ENCODE assay signal across 18 mouse cellular contexts in the genomic region with DNA sequence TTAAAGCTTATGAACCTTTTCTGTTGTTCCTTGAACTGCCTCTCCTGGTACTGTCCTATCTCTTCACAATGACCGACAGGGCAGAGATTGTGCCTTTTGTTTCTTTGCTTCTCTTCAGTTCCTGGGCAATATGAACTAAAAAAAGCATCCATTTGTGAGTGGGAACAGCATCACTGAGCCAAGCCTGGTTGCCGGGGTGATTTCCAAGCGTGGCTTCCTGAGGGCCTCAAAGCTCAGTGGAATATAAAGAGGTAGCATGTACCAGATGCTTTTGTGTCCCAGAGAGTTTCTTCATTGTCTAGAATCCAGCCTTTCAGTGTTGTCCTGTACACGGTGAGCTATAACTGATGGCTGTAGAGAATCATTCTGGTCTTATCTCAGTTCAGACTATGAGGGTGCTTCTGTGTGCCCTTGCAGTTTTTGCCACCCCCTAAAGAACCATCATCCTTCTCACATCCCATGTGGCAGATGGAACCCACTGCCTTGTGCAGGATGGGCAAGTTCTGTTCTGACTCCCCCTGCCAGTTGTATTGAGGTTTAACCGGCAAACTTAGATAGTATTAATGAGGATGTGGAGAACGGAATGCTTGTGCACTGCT.
DNase-seq lines count a peak whose midpoint lies in the region; ATAC-seq and TF ChIP-seq lines count a peak whose summit lies in the region.
"Had no signal": no experiment of that assay in that cellular context is flagged by ENCODE, and none has a peak within 500 bp of the region (broad histone marks: within the 10 kb centered on the region; RNA-seq: fewer than 3 reads in every experiment).

No protein-coding gene starts in this region.

- 0 out of 2 replicates have a peak overlapping the region, but pooled peaks have one; percentile 25 for H3K27ac ChIP-seq in forebrain, embryonic 15.5 days (replicated peaks)
- no peak overlapping the region for H3K27ac ChIP-seq in forebrain, embryonic 11.5 days (ENCODE audit: low read depth, low read length)
- H3K27ac ChIP-seq: forebrain, embryonic 13.5 days; gastrocnemius, adult 2 months; limb, embryonic 10.5 days; macrophage had no signal

- H3K4me1 ChIP-seq in forebrain, embryonic 15.5 days = peaks cover 5% of the 10 kb centered on the region; the same call in 1 of the 2 replicates
- H3K4me1 ChIP-seq in forebrain, embryonic 11.5 days (replicated peaks; ENCODE audit: control insufficient read depth, insufficient read depth, low read length) = no peaks in the 10 kb centered on the region
- no peaks in the 10 kb centered on the region for H3K4me1 ChIP-seq in lung, adult 2 months (ENCODE audit: control insufficient read depth, insufficient read depth, low read length)

- no peak for TF ChIP-seq CTCF in lung, adult 2 months (IDR thresholded peaks at IDR 0.05; ENCODE audit: insufficient read depth, low read length)

- H3K36me3 ChIP-seq in forebrain, embryonic 15.5 days = peaks cover 4% of the 10 kb centered on the region; the same call in 1 of the 2 replicates
- no peaks in the 10 kb centered on the region for H3K36me3 ChIP-seq in forebrain, embryonic 11.5 days (ENCODE audit: control insufficient read depth, insufficient read depth, low read length)
- H3K36me3 ChIP-seq: limb, embryonic 10.5 days had no signal

- intact Hi-C loops in left cerebral cortex, postnatal 14 days (cut with DNase I) = no loop called here

- H3K27me3 ChIP-seq in forebrain, embryonic 15.5 days = no peaks in the 10 kb centered on the region
- H3K27me3 ChIP-seq in forebrain, embryonic 11.5 days (ENCODE audit: control insufficient read depth, insufficient read depth, low read length) = no peaks in the 10 kb centered on the region
- H3K27me3 ChIP-seq: forebrain, embryonic 13.5 days had no signal

- H3K9ac ChIP-seq in forebrain, embryonic 15.5 days (replicated peaks) = no peak overlapping the region
- no peak overlapping the region for H3K9ac ChIP-seq in forebrain, embryonic 11.5 days (ENCODE audit: low read length)
- H3K9ac ChIP-seq: forebrain, embryonic 13.5 days; lung, embryonic 14.5 days had no signal

- H3K9me3 ChIP-seq in forebrain, embryonic 15.5 days = no peaks in the 10 kb centered on the region
- no peaks in the 10 kb centered on the region for H3K9me3 ChIP-seq in forebrain, embryonic 11.5 days (ENCODE audit: control insufficient read depth, low read length)
- H3K9me3 ChIP-seq: forebrain, embryonic 13.5 days; limb, embryonic 10.5 days had no signal

- no peak for TF ChIP-seq POLR2A in lung, adult 2 months (IDR thresholded peaks at IDR 0.05; ENCODE audit: borderline replicate concordance, extremely low read depth, low read depth, low read length)

- no peak overlapping the region for H3K4me2 ChIP-seq in forebrain, embryonic 15.5 days (replicated peaks)
- H3K4me2 ChIP-seq in forebrain, embryonic 11.5 days (ENCODE audit: low read depth, low read length, severe bottlenecking) = no peak overlapping the region
- H3K4me2 ChIP-seq: forebrain, embryonic 13.5 days; liver, embryonic 11.5 days; lung, embryonic 14.5 days had no signal

- H3K4me3 ChIP-seq in forebrain, embryonic 15.5 days = no peak overlapping the region
- no peak overlapping the region for H3K4me3 ChIP-seq in forebrain, embryonic 11.5 days (ENCODE audit: low read depth, low read length)
- no peak overlapping the region for H3K4me3 ChIP-seq in lung, adult 2 months (replicated peaks; ENCODE audit: extremely low read depth, low read depth, low read length)
- H3K4me3 ChIP-seq: forebrain, embryonic 13.5 days; gastrocnemius, adult 2 months; limb, embryonic 10.5 days had no signal

- WGBS in forebrain, embryonic 15.5 days = 49% methylated on average over 6 of the region's 6 CpGs
- WGBS in forebrain, embryonic 11.5 days = 70% methylated on average over 6 of the region's 6 CpGs
- 85% methylated on average over 6 of the region's 6 CpGs for WGBS in lung, adult 2 months

- DNase-seq in forebrain, embryonic 11.5 days (ENCODE audit: low spot score) = no peak
- DNase-seq in left cerebral cortex, postnatal 14 days (ENCODE audit: low spot score in 2 of 2) = peak; percentile 48 to 75
- DNase-seq in left cerebral cortex, adult 9 months (ENCODE audit: low spot score in 2 of 2) = no peak
- peak; percentile 38 to 46 for DNase-seq in layer of hippocampus, adult 8-10 months (ENCODE audit: low spot score in 2 of 2)
- DNase-seq in retina, postnatal 1 day = peak; percentile 38
- no peak for DNase-seq in lung, adult 2 months
- DNase-seq in urinary bladder, postnatal 10 days (ENCODE audit: low spot score) = no peak
- DNase-seq: cerebellum, postnatal 14 days; gastrocnemius, adult 2 months; heart, adult 11 months; heart, postnatal 4 days; lung, embryonic 14.5 days had no signal

- no peak for ATAC-seq in forebrain, embryonic 15.5 days (replicated peaks)
- ATAC-seq in forebrain, embryonic 11.5 days (replicated peaks; ENCODE audit: low FRiP score) = no peak
- ATAC-seq: intestine, postnatal 0 days had no signal

Comparison
In these comparisons a context has a peak if more than half of its experiments do, and no peak if none do; other contexts are left out.
1. DNase-seq: peak in left cerebral cortex, postnatal 14 days (2 of 2), layer of hippocampus, adult 8-10 months (2 of 2) and retina, postnatal 1 day (single experiment); none in forebrain, embryonic 11.5 days (single experiment), left cerebral cortex, adult 9 months (0 of 2), lung, adult 2 months (single experiment) and urinary bladder, postnatal 10 days (single experiment).